Mouse (Mus musculus) hindbrain, embryonic 12.5 days (tissue): ENCODE results near the gene Sar1a. TPM values are rescaled to one million over a fixed set of nuclear protein-coding genes. Genes with fewer than 3 reads are reported as not detected.
A peak's percentile ranks its signal among the peaks of the same experiment; 100 is the strongest.

Experiments
- ATAC-seq: fragments of 200-750 bp; cut with Nextera tagmentation; 2 replicates; pipeline ENCODE4 v1.8.0; 2017; ENCODE audit warnings: moderate TSS enrichment; ENCODE audit not compliant: low FRiP score
- H3K27ac ChIP-seq: fragments of 300-500 bp; sonication (generic); 2 replicates; pipeline ENCODE4 v1.5.1; 2016; ENCODE audit warnings: mild to moderate bottlenecking
- H3K27me3 ChIP-seq: fragments of 300-500 bp; sonication (generic); 2 replicates; pipeline ENCODE4 v1.6.1; 2016; ENCODE audit warnings: mild to moderate bottlenecking
- H3K36me3 ChIP-seq: fragments of 300-500 bp; sonication (generic); 2 replicates; pipeline ENCODE4 v1.6.1; 2016; ENCODE audit warnings: mild to moderate bottlenecking
- H3K4me1 ChIP-seq: fragments of 300-500 bp; sonication (generic); 2 replicates; pipeline ENCODE4 v1.6.1; 2016
- H3K4me2 ChIP-seq: fragments of 300-500 bp; sonication (generic); replicated peaks from 2 replicates; pipeline ENCODE4 v1.6.1; 2016; ENCODE audit warnings: mild to moderate bottlenecking
- H3K4me3 ChIP-seq: fragments of 300-500 bp; sonication (generic); 2 replicates; pipeline ENCODE4 v1.5.1; 2016; ENCODE audit warnings: mild to moderate bottlenecking
- H3K9ac ChIP-seq: fragments of 300-500 bp; sonication (generic); 2 replicates; pipeline ENCODE4 v1.6.1; 2016; ENCODE audit warnings: mild to moderate bottlenecking, moderate library complexity
- H3K9me3 ChIP-seq: fragments of 300-500 bp; sonication (generic); replicated peaks from 2 replicates; pipeline ENCODE4 v1.6.1; 2016; ENCODE audit warnings: mild to moderate bottlenecking
- WGBS: fragments of 180-500 bp; shearing (Covaris S2); methylation state at CpG from one replicate; pipeline ENCODE4 v1.1.7; 2016; 5-methylcytosine and 5-hydroxymethylcytosine counted together
- polyA plus RNA-seq: library from polyadenylated mRNA; unstranded; fragments of >200 nt; fragmentation: Nextera tagmentation; extraction: Ambion mirVana; gene quantifications from 2 replicates; pipeline ENCODE4 v1.2.1, GENCODE M21; 2016

Gene Sar1a
- 234 and 235 TPM in 2 replicates for polyA plus RNA-seq

GRCm38 (mm10) chr10:61680015-61680913 is at the start of gene Sar1a:
Gene Sar1a (plus strand): TSS chr10:61680299.
- ATAC-seq = peak; percentile 100
- Histone ChIP-seq H3K36me3 (peaks cover 9% of the 10 kb centered on the region), H3K27me3 (no peaks in the 10 kb centered on the region), H3K4me3 (peak within 1 kb of the TSS; percentile 98), H3K27ac (peak within 1 kb of the TSS; percentile 83), H3K9ac (peak within 1 kb of the TSS; percentile 99), H3K4me1 (peaks cover 16% of the 10 kb centered on the region), H3K4me2 (peak within 1 kb of the TSS; percentile 93), H3K9me3 (no peaks in the 10 kb centered on the region)
- WGBS = under 1% methylated on average over 65 of the region's 84 CpGs

GRCm38 (mm10) chr10:61632445-61632844 is 47.7 kb upstream of the Sar1a start:
- Histone ChIP-seq H3K4me2 (no peak overlapping the region), H3K4me3 (no peak overlapping the region), H3K9ac (no peak overlapping the region), H3K36me3 (no peaks in the 10 kb centered on the region), H3K27ac (no peak overlapping the region), H3K9me3 (no peaks in the 10 kb centered on the region), H3K27me3 (peaks cover 3% of the 10 kb centered on the region), H3K4me1 (peaks cover 1% of the 10 kb centered on the region; the same call in 1 of the 2 replicates)
- ATAC-seq = no peak
- 79% methylated on average over 10 of the region's 10 CpGs for WGBS

- no peak for ATAC-seq
- no peak overlapping the region for H3K4me2 ChIP-seq
- no peak overlapping the region for H3K4me3 ChIP-seq
- no peaks in the 10 kb centered on the region for H3K36me3 ChIP-seq
- no peaks in the 10 kb centered on the region for H3K9me3 ChIP-seq
- 0 out of 2 replicates have a peak, but pooled peaks cover 3% of the 10 kb centered on the region for H3K27me3 ChIP-seq
- H3K9ac ChIP-seq = no peak overlapping the region
- 66% methylated on average over 7 of the region's 7 CpGs for WGBS
- no peak overlapping the region for H3K27ac ChIP-seq
- no peaks in the 10 kb centered on the region for H3K4me1 ChIP-seq
Measured at GRCm38 (mm10) chr10:61637055-61637454, 43.0 kb upstream of the Sar1a start.

- H3K4me2 ChIP-seq = no peak overlapping the region
- ATAC-seq = no peak
- no peak overlapping the region for H3K9ac ChIP-seq
- 0 out of 2 replicates have a peak, but pooled peaks cover 3% of the 10 kb centered on the region for H3K27me3 ChIP-seq
- H3K4me1 ChIP-seq = no peaks in the 10 kb centered on the region
- no peak overlapping the region for H3K27ac ChIP-seq
- no peaks in the 10 kb centered on the region for H3K36me3 ChIP-seq
- H3K4me3 ChIP-seq = no peak overlapping the region
- WGBS = 75% methylated on average over 4 of the region's 4 CpGs
- H3K9me3 ChIP-seq = no peaks in the 10 kb centered on the region
Measured at GRCm38 (mm10) chr10:61640363-61640762, 39.7 kb upstream of the Sar1a start.

GRCm38 (mm10) chr10:61646557-61646956 is 33.5 kb upstream of the Sar1a start:
- ATAC-seq = no peak
- Histone ChIP-seq H3K4me2 (no peak overlapping the region), H3K9ac (no peak overlapping the region), H3K27me3 (no peaks in the 10 kb centered on the region), H3K27ac (no peak overlapping the region), H3K4me3 (no peak overlapping the region), H3K9me3 (no peaks in the 10 kb centered on the region), H3K4me1 (peaks cover 12% of the 10 kb centered on the region), H3K36me3 (no peaks in the 10 kb centered on the region)
- WGBS = 78% methylated on average over 7 of the region's 7 CpGs

- peaks cover 12% of the 10 kb centered on the region for H3K4me1 ChIP-seq
- WGBS = 3% methylated on average over 46 of the region's 50 CpGs
- H3K9me3 ChIP-seq = no peaks in the 10 kb centered on the region
- H3K4me2 ChIP-seq = peak within 1 kb of the TSS; percentile 70
- ATAC-seq = peak; percentile 98
- peak within 1 kb of the TSS; percentile 80 for H3K4me3 ChIP-seq
- H3K36me3 ChIP-seq = no peaks in the 10 kb centered on the region
- H3K27ac ChIP-seq = peak within 1 kb of the TSS; percentile 84
- H3K9ac ChIP-seq = peak within 1 kb of the TSS; percentile 83
- H3K27me3 ChIP-seq = no peaks in the 10 kb centered on the region
Measured at GRCm38 (mm10) chr10:61647790-61648736, 32.0 kb upstream of the Sar1a start, which contains the start of gene Ppa1. Gene Ppa1 (plus strand): TSS chr10:61648552.

GRCm38 (mm10) chr10:61648737-61649645 is 31.1 kb upstream of the Sar1a start:
- ATAC-seq = peak; percentile 65
- under 1% methylated on average over 49 of the region's 49 CpGs for WGBS

GRCm38 (mm10) chr10:61654105-61654504 is 26.0 kb upstream of the Sar1a start:
- 96% methylated on average over 4 of the region's 4 CpGs for WGBS
- no peak overlapping the region for H3K4me2 ChIP-seq
- no peaks in the 10 kb centered on the region for H3K9me3 ChIP-seq
- peaks cover 5% of the 10 kb centered on the region; the same call in 1 of the 2 replicates for H3K4me1 ChIP-seq
- no peak overlapping the region for H3K27ac ChIP-seq
- no peak overlapping the region for H3K9ac ChIP-seq
- H3K36me3 ChIP-seq = peaks cover 14% of the 10 kb centered on the region; the same call in 1 of the 2 replicates
- H3K27me3 ChIP-seq = no peaks in the 10 kb centered on the region
- no peak for ATAC-seq
- no peak overlapping the region for H3K4me3 ChIP-seq

More at GRCm38 (mm10) chr10:61648737-61649645, 31.1 kb upstream of the Sar1a start:
- H3K36me3 ChIP-seq = peaks cover 5% of the 10 kb centered on the region; the same call in 1 of the 2 replicates
- H3K9me3 ChIP-seq = no peaks in the 10 kb centered on the region
- peaks cover 12% of the 10 kb centered on the region for H3K4me1 ChIP-seq
- peak overlapping the region; percentile 80 for H3K4me3 ChIP-seq
- H3K9ac ChIP-seq = peak overlapping the region; percentile 83
- H3K27ac ChIP-seq = peak overlapping the region; percentile 84
- H3K4me2 ChIP-seq = peak overlapping the region; percentile 70
- no peaks in the 10 kb centered on the region for H3K27me3 ChIP-seq

GRCm38 (mm10) chr10:61654691-61655090 is 25.4 kb upstream of the Sar1a start:
- Histone ChIP-seq H3K4me1 (no peaks in the 10 kb centered on the region), H3K36me3 (peaks cover 17% of the 10 kb centered on the region)
- WGBS = 95% methylated on average over 7 of the region's 7 CpGs

GRCm38 (mm10) chr10:61655188-61655587 is 24.9 kb upstream of the Sar1a start:
- H3K27me3 ChIP-seq = no peaks in the 10 kb centered on the region
- H3K4me2 ChIP-seq = no peak overlapping the region
- no peak overlapping the region for H3K27ac ChIP-seq
- H3K36me3 ChIP-seq = peaks cover 19% of the 10 kb centered on the region
- H3K4me3 ChIP-seq = no peak overlapping the region
- H3K9me3 ChIP-seq = no peaks in the 10 kb centered on the region
- H3K4me1 ChIP-seq = no peaks in the 10 kb centered on the region
- ATAC-seq = no peak
- H3K9ac ChIP-seq = no peak overlapping the region
- 90% methylated on average over 3 of the region's 3 CpGs for WGBS

More at GRCm38 (mm10) chr10:61654691-61655090, 25.4 kb upstream of the Sar1a start:
- H3K27me3 ChIP-seq = no peaks in the 10 kb centered on the region
- no peak overlapping the region for H3K4me2 ChIP-seq
- H3K9me3 ChIP-seq = no peaks in the 10 kb centered on the region
- H3K4me3 ChIP-seq = no peak overlapping the region
- no peak for ATAC-seq
- H3K27ac ChIP-seq = no peak overlapping the region
- H3K9ac ChIP-seq = no peak overlapping the region
